In genomic region chrX:36939806-36940413, GRCm38 (mm10) we compare ENCODE assay signal across 8 mouse cellular contexts. TPM values are rescaled to one million over a fixed set of nuclear protein-coding genes. Genes with fewer than 3 reads are reported as not detected.
DNase-seq lines count a peak whose midpoint lies in the region; ATAC-seq and TF ChIP-seq lines count a peak whose summit lies in the region.

No protein-coding gene starts in this region.

- H3K27ac ChIP-seq in hindbrain, embryonic 14.5 days, result no peak overlapping the region
- H3K27ac ChIP-seq in hindbrain, embryonic 12.5 days, result no peak overlapping the region

- ATAC-seq in hindbrain, embryonic 14.5 days (ENCODE audit: low FRiP score), result no peak
- no peak for ATAC-seq in hindbrain, embryonic 12.5 days (ENCODE audit: low FRiP score)
- peak; percentile 45; the same call in 1 of the 2 replicates for ATAC-seq in G1E (ENCODE audit: extremely low read depth, insufficient number of reproducible peaks, low FRiP score, poor library complexity, severe bottlenecking)

- no peaks in the 10 kb centered on the region for H3K27me3 ChIP-seq in hindbrain, embryonic 14.5 days (ENCODE audit: control insufficient read depth, insufficient read depth, low read length)
- no peaks in the 10 kb centered on the region for H3K27me3 ChIP-seq in hindbrain, embryonic 12.5 days
- H3K27me3 ChIP-seq in G1E (ENCODE audit: insufficient read depth, low read length), result no peaks in the 10 kb centered on the region

- H3K4me2 ChIP-seq in hindbrain, embryonic 14.5 days (replicated peaks), result no peak overlapping the region
- H3K4me2 ChIP-seq in hindbrain, embryonic 12.5 days (replicated peaks), result no peak overlapping the region

- no peak for TF ChIP-seq CTCF in G1E (IDR thresholded peaks at IDR 0.05; ENCODE audit: low read depth, low read length)

- intact Hi-C loops in heart, postnatal 14 days (cut with DNase I), result no loop called here

- H3K36me3 ChIP-seq in hindbrain, embryonic 14.5 days (replicated peaks; ENCODE audit: control insufficient read depth, insufficient read depth), result peaks cover 5% of the 10 kb centered on the region
- peaks cover 10% of the 10 kb centered on the region for H3K36me3 ChIP-seq in hindbrain, embryonic 12.5 days
- H3K36me3 ChIP-seq in G1E (replicated peaks), result peaks cover 25% of the 10 kb centered on the region

- no peaks in the 10 kb centered on the region for H3K9me3 ChIP-seq in hindbrain, embryonic 14.5 days (ENCODE audit: control insufficient read depth, low read length)
- no peaks in the 10 kb centered on the region for H3K9me3 ChIP-seq in hindbrain, embryonic 12.5 days (replicated peaks)
- H3K9me3 ChIP-seq in G1E (replicated peaks), result no peaks in the 10 kb centered on the region

- peak; percentile 51 for DNase-seq in hindbrain, embryonic 14.5 days (ENCODE audit: low spot score)
- DNase-seq in G1E (ENCODE audit: low spot score), result no peak
- DNase-seq in cerebellum, postnatal 10 days, result peak; percentile 43 to 53
- DNase-seq in heart, postnatal 14 days, result peak; percentile 36 to 71
- DNase-seq in lung, postnatal 10 days, result peak; percentile 79
- no peak for DNase-seq in layer of hippocampus, adult 9-10 months (ENCODE audit: low spot score)
- no peak for DNase-seq in thymus, postnatal 0 days (ENCODE audit: low spot score)

- WGBS in hindbrain, embryonic 14.5 days, result 77% methylated on average over 4 of the region's 4 CpGs
- 81% methylated on average over 4 of the region's 4 CpGs for WGBS in hindbrain, embryonic 12.5 days

- no peak overlapping the region for H3K9ac ChIP-seq in hindbrain, embryonic 14.5 days
- no peak overlapping the region for H3K9ac ChIP-seq in hindbrain, embryonic 12.5 days

- no peaks in the 10 kb centered on the region; the same call in 1 of the 2 replicates for H3K4me1 ChIP-seq in hindbrain, embryonic 14.5 days (replicated peaks; ENCODE audit: control insufficient read depth, insufficient read depth, low read length)
- H3K4me1 ChIP-seq in hindbrain, embryonic 12.5 days, result no peaks in the 10 kb centered on the region
- peaks cover 7% of the 10 kb centered on the region for H3K4me1 ChIP-seq in G1E (ENCODE audit: insufficient read depth, low read depth, low read length)

- no peak overlapping the region for H3K4me3 ChIP-seq in hindbrain, embryonic 14.5 days (replicated peaks; ENCODE audit: low read length)
- H3K4me3 ChIP-seq in hindbrain, embryonic 12.5 days, result no peak overlapping the region
- H3K4me3 ChIP-seq in G1E (ENCODE audit: low read depth, low read length), result no peak overlapping the region

RNA-seq across cellular contexts. Expression of gene Nkrf, which starts 37.2 kb away (rescaled TPM):
- polyA plus RNA-seq in hindbrain, embryonic 14.5 days (2014; fragmentation: Nextera tagmentation; extraction: Ambion mirVana), result 21.4 and 24.6 TPM in 2 replicates
- 8.7 and 9.8 TPM in 2 replicates for polyA plus RNA-seq in hindbrain, embryonic 12.5 days (2016; fragmentation: Nextera tagmentation; extraction: Ambion mirVana)
- total RNA-seq in G1E (2014; fragmentation: Nextera tagmentation) (20.2 and 23.1 TPM in 2 replicates), G1E (2017) (10.3 and 12.2 TPM in 2 replicates)
- 1.4 and 1.5 TPM in 2 replicates for polyA plus RNA-seq in G1E (2012)
- 1 to 10 TPM; 3.4 to 3.8 TPM for total RNA-seq in heart, postnatal 14 days (2021)
- 2.5 TPM in 2 replicates for polyA plus RNA-seq in thymus, postnatal 0 days (2015; fragmentation: Nextera tagmentation; extraction: Ambion mirVana)

RNA-seq across cellular contexts. Expression of gene Sept6, which starts 51.7 kb away (rescaled TPM):
- polyA plus RNA-seq in hindbrain, embryonic 14.5 days (2014; fragmentation: Nextera tagmentation; extraction: Ambion mirVana), result 70.7 and 76.1 TPM in 2 replicates
- polyA plus RNA-seq in hindbrain, embryonic 12.5 days (2016; fragmentation: Nextera tagmentation; extraction: Ambion mirVana), result 61.9 and 68.7 TPM in 2 replicates
- total RNA-seq in G1E (2014; fragmentation: Nextera tagmentation), result 52.4 and 58.8 TPM in 2 replicates
- total RNA-seq in G1E (2017), result 14.2 and 16.0 TPM in 2 replicates
- 4.2 and 10.7 TPM in 2 replicates for polyA plus RNA-seq in G1E (2012)
- 10 to 100 TPM in 1 of 2 experiments, 1 to 10 TPM in 1; 7.8 to 11.4 TPM for total RNA-seq in heart, postnatal 14 days (2021)
- polyA plus RNA-seq in thymus, postnatal 0 days (2015; fragmentation: Nextera tagmentation; extraction: Ambion mirVana), result 96.3 and 112 TPM in 2 replicates

Comparison
In these comparisons a context has a peak if more than half of its experiments do, and no peak if none do; other contexts are left out.
1. DNase-seq: peak in hindbrain, embryonic 14.5 days (single experiment), cerebellum, postnatal 10 days (2 of 2), heart, postnatal 14 days (2 of 2) and lung, postnatal 10 days (single experiment); none in G1E (single experiment), layer of hippocampus, adult 9-10 months (single experiment) and thymus, postnatal 0 days (single experiment).